Mouse (Mus musculus) erythroblast, embryonic 14.5 days (primary cell): ENCODE data around the gene Map2k5.

Experiments
- GATA1 ChIP-seq: IDR thresholded peaks from 2 replicates; pipeline ENCODE4 v1.6.1; 2012; ENCODE audit warnings: low read length, inconsistent platforms, mixed read lengths
- TAL1 ChIP-seq: IDR thresholded peaks from 3 replicates; pipeline ENCODE4 v1.6.1; 2012; ENCODE audit warnings: low read length, inconsistent platforms, mixed read lengths

GRCm38 (mm10) chr9:63151072-63151870 lies 226.4 kb downstream of the Map2k5 start:
- TF ChIP-seq TAL1 (no peak), GATA1 (no peak)
